Mouse (Mus musculus) thymus, postnatal 0 days (tissue): ENCODE measurements at regions not wholly inside any gene's neighbourhood (a gene's known extent, or its start where the extent isn't known, plus 50 kb on each side); places are given as distances from the start of the nearest gene placed in this dataset.
A peak's percentile ranks its signal among the peaks of the same experiment; 100 is the strongest.

Experiments
- DNase-seq: peaks from one replicate; pipeline ENCODE4 v3.0.0-alpha.2; 2015; ENCODE audit warnings: low spot score

DNA sequence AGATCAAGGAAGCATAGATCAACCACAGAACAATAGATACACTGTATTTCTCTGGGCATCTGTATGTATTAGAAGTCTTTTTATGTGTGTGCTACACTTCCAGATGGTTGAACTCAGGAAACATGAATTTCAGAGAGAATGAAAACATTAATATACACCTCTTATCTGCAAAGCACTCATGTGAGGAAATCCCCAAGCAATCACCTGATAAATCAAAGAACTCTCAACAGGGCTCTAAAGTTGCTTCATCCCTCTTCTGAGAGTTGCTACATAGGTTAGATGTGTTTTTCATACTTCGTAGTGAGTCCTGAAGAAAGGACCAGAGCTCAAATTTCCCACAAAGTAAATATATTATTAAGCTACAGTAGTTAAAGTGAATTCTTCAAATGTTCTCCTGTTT, 263.1 kb upstream of the Tbl1xr1 start:
- no peak for DNase-seq

DNA sequence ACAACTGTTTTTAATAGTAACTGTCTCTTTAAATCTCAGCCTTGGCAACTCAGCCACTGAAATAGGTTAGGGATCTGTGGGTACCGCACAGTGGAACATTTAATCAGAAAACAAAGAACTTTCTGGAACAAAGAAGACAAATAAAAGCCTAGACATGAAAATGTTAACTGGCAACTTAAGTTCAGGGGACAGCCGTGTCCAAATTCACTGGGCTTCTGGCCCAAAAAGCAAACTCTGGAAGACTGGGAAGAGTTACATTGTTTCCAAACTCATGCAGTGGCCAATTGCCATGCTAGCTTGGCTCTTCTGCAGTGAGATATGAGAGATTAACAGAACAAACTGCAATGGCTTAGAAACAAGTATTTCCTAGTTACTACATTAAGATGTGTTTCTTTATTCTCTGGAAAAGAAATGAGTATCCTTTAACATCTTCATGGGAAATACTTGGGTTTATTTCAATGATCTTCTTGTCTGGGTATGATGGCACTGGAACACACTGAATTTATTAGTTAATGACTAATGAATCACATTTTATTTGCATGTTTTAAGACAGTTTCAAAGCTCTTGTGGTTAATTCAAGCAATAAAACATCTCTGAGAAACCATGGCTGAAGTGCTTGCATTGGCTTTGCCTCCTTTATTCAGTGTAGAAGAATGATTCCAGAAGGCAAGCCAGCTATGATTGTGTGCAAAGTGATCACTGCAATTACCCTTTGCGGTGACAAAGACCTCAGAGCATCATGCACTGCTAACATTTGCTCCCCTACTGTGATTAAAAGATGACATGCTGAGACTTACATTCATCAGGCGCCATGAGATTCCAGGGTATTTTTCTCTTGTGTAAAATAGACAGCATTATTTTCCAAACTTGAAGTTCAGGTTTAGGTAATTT, 259.2 kb upstream of the Tbl1xr1 start:
- no peak for DNase-seq

DNA sequence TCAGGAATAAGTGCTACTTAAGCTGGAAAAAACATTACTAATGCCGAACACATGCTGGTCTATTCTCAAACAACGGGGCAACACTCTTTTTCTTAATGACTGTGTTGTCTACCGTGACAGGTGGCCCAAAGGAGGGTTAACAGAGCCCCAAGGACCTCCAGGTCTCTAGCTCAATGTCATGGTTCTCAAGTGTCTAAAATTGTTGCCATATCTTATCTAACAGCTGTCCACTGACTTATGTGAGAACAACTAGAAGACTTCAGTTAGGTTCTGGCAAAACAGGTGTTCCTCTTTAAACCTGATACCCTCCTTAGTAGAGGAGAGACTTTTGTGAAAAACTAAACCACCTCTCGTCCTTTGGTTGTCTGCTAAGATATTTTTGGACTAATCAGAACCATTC, 257.4 kb upstream of the Tbl1xr1 start:
- no peak for DNase-seq

DNA sequence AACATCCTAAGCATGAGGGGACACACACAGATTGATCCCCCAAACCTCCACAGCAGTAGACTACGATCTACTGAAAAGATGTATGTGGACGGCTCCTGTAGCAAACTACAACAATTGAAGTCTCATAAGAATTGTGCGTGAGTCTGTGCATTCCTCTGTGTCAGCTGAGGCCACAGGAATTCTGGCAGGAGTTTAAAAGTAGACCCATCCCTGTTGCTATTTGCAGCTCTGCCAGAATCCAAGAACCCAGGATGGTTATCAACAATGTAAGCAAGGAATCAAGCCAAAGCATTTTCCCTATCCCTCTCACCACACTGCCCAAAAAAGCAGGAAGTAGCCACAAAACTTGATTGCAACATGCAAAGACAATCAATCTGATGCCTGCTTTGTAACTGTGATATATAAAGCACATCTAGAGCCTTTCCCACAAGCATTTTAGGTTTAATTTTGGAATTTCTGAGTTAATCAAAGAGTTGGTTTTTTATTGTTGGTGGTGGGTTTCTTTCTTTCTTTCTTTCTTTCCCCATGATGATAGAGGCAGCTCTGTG, 256.3 kb upstream of the Tbl1xr1 start:
- no peak for DNase-seq

DNA sequence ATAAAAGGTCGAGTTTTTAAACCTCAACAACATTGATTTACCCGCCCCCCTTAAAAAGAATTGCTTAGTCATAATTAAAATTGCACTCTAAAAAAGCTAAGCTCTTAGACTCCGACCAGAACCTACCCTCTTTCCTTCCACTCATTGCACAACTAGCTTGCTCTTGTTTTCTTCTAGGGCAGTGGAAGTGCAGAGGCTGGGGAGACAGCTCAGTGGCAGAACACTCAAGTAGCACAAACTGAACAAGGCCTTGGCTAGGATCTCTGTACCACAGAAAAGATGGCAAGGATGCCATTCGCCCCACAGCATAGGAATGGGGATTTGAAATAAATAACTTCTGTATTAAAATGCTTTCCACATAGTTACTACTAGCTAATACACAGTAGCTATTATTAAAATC, 253.8 kb upstream of the Tbl1xr1 start:
- DNase-seq: no peak

DNA sequence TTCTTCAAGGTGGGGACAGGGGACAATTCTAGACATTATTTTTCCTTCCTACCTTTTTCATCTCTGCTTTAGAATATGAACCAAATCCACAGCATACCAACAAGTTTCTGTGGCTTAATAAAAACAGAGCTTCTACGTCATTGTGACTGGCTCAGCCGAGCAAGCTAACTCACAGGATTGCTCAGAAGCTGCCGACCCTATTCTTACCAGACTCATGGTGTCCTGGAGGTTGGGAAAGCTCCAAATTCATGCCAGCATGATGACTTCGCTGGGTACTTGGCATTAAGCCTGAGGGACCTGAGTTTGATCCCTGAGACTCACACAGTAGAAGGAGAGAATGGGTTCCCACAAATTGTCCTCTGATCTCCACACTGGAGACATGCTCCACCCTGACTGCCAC, 253.1 kb upstream of the Tbl1xr1 start:
- no peak for DNase-seq

DNA sequence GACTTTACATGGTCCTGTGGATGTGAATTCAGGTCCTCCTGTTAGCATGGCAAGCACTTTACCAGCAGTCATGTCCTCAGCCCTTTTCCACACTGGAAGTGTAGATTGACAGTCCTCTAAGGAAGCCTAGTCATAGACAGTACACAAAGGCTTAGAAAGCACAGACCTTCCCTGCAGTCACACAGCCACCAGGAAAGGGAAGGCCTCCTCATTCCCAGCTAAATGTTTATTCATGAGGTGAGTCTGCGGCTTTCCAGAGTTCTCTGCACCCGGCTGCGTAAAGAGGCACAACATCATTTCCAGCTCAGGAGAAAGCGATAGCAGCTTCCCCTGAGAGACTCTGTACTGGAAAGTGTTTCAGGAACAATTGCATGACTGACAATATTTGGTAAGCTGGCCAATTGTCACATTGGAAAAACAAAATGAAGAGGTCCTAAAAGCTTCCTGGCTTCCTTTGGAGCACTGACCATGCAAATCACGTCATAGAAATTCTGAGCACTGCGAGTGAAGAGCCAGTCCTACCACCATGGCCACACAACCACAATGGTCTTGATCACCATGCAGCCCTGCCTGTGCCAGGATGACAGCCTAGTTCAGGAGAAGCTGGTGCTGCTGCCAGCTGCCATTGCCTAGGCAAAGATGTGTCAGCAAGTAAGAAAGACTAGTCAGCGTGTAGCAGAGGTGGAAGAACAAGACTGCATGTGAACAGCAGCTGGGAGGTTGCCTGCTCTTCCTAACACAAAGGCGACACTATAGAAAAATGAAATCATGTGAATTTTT, 252.2 kb upstream of the Tbl1xr1 start:
- no peak for DNase-seq

DNA sequence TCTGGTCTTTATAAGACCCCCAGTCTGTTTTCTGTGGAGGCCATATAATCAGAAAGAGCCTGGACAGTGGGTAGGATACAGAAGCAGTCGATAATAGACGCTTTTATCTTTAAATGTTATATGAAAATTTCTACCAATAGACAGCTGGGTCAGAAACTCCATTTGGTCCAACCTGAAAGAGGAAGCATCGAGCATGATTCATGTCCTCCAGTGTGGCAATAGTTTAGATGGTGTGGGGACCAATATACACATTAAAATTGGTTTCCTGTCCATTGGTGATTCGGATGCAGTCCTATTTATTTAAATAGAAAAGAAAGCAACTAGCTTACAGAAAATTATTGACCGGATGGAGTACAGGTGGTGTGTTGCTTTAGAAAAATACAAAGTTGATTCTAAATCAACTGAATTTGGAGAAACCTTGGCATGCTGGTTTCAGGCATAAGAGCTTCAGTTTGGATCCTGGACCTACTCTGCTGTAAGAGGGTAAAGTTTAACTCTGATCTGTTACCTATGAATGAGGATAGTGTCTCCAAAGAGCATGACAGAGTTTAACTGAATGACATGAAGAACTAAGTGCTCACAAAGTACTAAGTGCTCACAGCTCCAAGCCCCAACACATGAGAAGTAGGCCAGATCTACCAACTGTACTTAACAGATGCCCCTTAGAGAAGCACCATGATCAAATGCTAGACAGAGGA, 251.4 kb upstream of the Tbl1xr1 start:
- DNase-seq: no peak

DNA sequence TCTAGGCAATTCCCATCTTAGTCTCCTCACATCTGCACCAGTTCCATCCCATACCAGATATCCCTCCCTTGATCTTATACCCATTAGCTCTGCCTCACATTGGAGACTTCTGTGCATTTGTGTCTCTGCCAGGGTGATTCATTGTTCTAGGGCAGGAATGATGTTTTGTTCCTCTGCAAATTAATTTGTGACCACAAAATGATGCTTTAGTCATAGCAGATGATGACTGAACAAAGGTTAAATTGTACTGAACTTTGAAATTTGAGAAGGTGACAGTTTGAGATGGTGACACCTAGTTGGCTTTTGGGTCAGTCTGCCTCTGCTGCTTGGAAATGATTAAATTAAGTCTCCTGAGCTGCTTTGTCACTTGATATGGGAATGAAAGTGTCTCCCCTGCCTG, 248.8 kb upstream of the Tbl1xr1 start:
- no peak for DNase-seq

DNA sequence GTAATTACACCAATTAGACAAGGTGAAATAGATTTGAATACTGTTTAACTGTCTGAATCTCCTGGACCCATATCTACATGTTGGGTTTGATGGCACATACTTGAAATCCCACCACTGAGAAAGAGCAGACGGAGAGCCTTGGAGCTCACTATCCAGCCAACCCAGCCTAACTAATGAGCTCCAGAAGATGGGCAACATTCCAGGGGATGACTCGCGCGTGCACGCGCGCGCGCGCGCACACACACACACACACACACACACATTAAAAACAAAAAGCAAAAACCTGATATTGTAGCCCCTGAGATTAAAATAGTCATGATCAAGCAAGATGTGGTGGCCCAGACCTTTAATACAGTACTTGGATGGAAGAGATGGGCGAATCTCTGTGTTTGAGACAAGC, 243.3 kb upstream of the Tbl1xr1 start:
- DNase-seq: no peak

DNA sequence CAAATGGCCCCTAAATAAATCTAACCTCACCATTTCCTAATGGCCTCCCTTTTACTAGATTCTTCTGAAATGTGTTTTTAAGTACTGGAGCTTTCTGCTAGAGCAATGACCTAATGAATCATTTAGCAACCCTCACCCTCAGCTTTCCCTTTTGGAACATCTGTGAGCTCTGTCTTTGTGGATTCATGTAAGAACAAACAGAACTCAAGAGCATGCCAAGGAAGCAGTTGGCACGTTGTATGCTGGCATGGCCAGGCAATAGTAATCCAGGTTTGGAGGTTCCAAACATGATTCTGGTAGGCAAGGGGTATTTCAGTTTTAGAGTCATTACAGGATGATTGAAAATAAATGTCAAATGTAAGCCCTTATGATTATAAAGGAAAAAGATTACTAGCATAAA, 240.9 kb upstream of the Tbl1xr1 start:
- DNase-seq: no peak

DNA sequence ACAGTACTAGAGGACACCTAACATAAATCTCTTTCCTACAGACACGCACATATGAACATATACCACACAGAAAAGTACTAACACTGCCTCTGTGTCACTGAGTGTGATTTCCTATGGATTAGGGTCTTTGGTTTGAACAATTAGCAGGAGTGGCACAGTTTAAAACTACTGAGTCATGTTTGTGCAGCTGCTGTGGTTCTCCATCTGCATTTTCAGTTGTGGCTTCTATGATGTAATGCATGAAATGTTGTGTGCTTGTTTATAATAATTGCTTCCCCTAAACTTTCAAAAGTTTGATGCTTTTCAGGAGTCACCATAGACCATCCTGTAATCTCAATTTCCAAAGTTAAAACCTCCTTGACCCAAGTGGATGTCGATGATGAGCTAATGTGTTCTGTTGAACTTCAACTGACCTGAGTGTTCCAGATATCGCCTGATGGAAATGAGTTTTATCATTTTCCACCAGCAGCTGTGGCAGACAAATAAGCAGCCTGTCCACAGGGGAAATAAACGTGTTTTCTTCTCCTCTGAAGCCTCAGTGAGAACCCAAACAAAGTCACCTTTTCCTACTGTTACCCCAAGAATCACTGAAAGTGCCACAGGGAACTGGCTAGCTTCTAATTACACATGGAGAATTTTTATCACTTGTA, 239.0 kb upstream of the Tbl1xr1 start:
- peak; percentile 13 for DNase-seq

DNA sequence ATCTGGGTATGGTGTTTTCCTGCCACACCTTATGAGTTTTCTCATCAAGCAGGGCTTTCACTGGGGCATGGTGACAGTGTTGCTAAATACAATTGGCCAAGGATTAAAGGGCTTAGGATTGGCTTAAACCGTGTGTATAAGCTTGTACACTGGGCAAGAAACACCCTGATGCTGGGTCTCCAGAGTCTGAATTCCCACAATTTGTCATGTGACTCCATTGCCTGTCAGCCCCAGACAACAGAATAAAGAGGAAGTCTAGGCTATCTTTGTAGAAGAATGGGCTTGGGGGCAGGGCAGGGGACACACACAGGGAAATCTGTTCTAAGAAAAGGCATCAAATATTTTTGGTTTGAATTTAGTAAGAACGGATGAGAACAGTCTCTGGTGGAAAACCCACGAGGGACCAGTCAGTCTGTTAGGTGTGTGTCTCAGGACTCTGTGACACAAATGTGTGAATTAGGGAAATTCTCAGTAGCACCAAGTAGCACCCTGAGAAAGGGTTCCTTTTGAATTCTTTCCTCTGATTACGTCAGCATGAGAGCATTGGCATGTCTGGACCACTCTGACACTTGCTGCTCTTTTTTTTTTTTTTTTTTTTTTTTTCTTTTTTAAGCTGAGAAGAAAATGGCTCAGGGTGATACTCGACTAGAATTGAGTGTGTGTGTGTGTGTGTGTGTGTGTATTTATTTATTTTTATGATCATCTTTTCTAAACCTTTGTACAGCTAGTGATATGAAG, 235.5 kb upstream of the Tbl1xr1 start:
- no peak for DNase-seq

DNA sequence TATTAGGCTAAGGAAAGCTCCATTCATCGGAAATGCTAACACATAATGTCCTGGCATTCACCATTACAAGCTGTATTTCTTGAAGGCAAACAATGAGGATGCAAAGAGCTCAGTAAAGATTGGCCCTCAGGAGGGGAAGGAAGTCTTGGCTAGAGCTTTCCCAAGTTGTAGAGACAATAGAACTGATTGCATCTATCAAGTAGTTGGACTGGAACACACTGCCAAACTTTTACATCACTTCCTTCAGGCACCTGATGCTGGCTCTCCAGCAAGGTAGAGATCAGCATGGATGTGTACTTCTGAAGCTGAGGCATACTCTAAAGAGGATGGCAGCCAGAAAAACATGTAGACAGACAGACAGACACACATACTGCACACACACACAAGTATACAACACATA, 234.9 kb upstream of the Tbl1xr1 start:
- DNase-seq: no peak

DNA sequence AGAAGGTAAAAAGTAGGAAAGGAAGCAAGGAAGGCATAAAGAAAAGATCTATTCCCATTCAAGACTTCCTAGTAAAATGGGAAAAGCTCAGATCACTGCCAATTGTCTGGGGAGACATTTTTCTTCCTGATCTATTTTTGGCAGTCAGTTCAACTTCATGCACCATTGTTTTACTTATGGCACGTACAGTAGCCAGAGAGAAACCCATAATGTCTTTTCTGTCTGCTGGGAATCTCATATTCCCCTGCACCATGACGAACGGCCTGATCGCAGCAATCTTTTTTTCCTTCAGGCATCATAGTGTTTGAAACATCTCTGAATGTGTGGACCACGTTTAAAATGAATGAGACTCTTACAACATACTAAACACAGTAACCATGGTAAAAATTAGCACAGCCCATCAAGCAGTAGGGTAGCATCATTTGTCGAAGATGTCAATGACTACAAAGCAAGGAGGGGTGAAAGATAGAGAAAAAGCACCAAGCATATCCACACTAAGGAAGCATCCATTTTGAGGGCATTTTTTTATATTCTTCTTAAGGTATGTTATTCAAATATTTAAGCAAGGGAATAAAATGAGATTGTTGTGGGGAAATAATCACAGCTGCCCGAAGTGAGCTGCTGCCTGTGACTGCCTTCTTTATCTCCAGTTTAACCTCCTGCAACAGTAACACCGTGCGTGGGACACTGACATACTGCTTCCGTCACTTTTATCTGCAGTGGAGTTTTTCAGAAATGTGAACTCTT, 233.7 kb upstream of the Tbl1xr1 start:
- DNase-seq: no peak

DNA sequence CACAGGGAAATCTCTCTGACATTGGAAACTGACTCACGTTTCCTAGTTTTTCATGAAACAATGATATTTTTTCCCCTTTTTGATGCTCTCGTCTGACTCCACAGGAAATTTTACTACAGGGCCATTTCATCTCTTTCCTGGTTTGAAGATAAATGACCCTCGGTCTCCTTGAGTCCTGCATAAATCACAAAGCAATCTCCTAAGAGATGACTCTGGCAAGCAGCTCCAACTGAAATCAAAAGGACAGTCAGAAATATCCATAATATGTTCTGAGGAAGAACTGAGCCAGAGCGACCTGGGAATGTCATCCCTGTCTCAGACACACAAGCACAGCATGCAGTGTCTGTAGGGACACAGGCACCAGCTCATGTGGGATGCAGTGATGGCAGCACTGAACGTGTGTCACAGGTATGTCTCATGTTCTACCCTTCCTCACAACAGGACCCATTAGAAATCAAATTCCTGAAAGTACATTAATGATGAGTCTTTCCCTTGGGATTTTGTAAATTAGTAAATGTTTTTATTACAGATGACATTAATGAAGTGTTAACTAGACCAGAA, 233.1 kb upstream of the Tbl1xr1 start:
- DNase-seq: no peak

DNA sequence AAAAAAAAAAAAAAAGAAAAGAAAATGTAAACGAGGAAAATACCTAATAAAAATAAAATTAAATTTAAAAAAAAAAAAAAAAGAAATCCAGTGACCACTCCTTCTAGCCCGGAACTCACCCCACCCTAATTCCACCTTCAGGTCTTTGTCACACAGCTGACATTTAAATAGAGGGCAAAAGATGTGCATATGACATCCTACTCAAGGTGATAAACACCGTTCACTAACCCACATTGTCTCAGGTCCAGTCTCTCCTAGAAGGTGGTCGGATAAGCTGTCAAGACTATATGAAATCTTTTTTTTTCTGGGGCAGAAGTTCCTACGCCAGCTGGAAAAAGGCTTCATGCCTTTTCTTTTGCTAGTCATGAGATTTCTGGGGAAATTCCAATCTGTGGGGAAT, 226.6 kb upstream of the Tbl1xr1 start:
- no peak for DNase-seq

DNA sequence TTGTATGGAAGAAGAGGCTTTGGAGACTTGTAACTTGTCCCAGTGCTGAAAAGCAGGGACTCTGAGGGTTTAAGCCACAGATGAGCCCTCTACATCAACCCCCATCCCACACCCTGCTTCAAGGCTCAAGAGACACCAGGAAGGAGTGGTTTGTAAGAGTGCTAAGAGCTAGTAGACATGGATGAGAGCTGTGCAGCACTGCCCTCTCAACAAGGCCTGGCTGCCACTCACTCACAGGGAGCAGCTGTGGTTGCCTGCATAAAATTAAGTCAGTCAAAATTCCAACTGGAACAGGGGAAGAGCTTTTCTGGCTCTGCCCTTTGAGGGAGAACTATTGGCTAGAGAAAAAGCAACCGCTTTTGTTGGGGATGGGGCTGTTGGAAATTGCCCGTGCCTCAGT, 225.5 kb upstream of the Tbl1xr1 start:
- no peak for DNase-seq

DNA sequence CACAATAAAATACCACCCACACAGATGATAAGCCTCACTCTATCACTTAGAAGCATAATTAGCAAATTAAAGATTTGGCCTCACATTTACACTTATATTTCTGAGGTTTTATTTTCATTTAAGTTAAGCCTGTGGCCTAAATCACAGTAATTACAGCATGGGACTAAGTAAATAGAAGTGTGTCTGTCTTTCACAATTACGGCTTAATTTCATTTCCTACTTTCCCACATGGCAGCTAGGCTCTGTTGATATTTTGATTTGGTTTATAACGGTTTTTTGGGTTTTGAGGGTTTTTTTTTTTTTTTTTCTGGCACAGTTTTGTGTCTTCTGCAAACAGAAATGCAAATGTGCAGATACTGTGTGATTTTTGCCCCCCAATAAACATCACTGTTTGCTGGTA, 222.1 kb upstream of the Tbl1xr1 start:
- no peak for DNase-seq

DNA sequence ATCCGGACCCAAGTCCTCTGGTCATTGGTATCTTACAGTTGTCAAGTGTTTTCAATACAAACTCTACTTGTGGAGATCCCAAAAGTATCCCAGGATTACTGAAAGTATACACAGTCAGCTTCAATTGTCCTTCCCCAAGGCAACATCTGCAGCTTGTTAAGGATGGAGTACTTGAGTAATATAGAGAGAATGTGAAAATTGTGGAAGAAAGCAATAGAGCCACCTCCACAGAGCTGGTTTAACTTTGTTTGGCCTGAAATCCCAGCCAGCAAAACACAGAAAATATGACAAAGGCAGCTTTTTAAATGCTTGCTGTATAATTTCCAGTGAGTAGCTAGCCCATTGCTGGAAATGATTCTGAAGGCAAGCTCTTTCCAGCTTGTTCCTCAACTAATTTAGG, 217.0 kb upstream of the Tbl1xr1 start:
- no peak for DNase-seq
